Mouse (Mus musculus) left cerebral cortex, postnatal 4 days (tissue): ENCODE data around the gene Pnpla2. TPM values are rescaled to one million over a fixed set of nuclear protein-coding genes. Genes with fewer than 3 reads are reported as not detected.
A peak's percentile ranks its signal among the peaks of the same experiment; 100 is the strongest.
"Not testable (repeated sequence)": the region's sequence is repeated elsewhere in the genome, so short reads cannot be mapped to it uniquely, and the experiment has no call there.

Experiments used
- DNase-seq: peaks from one replicate; pipeline ENCODE4 v3.0.0-alpha.2; 2022
- intact Hi-C: fragments of 180-260 bp; cut with DNase I; formaldehyde crosslinking; loops from one replicate; pipeline ENCODE4 v1.15.1; 2025
- total RNA-seq, 2 experiments: library from RNA; stranded (reverse); gene quantifications; 2 replicates each; pipeline ENCODE4 v1.2.3; 2021

Gene Pnpla2
- total RNA-seq, 2 experiments from 2014 or later: 13.9 to 16.0 TPM

DNA sequence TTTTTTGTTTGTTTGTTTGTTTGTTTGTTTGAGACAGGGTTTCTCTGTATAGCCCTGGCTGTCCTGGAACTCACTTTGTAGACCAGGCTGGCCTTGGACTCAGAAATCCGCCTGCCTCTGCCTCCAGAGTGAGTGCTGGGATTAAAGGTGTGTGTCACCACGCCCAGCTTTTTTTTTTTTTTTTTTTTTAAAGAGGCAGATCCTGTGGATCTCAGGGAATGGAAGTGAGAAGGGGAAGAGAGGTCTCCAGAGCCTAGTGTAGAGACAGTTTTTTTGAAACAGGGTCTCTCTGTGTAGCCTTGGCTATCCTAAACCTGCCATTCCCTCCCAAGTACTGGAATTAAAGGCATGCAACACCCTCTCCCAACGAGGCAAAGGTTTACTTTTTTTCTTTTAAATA is 8.6 kb upstream of the Pnpla2 start:
- DNase-seq, intact Hi-C loops: not testable (repeated sequence)

DNA sequence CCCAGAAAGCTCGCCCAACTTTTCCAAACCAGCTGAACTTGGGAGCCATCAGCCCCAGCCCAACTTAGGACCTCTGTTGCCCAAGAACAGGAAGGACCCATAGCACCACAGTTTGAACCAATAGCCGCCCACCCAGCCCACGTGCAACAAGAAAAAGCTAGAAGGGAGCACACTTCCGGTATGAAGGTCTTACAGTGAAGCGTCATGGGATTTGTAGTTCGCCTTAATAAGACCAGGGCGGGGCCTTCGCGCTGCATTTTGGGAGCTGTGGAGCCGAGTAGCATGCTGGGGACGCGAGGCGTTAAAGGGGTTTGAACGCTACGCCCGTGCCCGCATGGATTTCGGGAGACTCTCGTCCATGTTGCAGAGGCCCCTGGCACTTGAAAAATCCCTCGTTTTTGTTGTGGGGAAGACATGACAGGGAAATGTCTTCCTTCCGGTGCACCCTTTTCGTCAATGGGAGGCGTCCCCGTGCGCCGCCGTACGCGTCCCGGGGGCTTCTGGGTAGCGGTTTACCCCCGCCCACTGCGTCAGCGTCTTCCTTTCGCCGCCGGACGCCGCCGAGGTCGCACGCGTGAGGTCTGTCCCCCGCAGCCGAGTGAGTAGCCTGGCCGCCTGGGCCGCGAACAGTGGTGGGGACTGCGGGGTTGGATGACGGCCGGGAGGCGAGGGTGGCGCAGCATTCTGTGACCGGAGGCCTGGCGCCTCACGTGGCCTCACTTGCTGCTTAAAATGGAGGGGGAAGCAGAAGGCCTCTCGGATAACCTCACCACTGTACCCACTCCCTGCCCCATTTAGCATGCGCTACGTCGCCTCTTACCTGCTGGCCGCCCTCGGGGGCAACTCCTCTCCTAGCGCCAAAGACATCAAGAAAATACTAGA is 7.6 kb upstream of the Pnpla2 start, which contains the start of gene Rplp2:
Gene Rplp2, plus strand, starts transcription at position 261 of the 882 bp plus-strand sequence.
- intact Hi-C loops: no loop called here
- peak; percentile 95 for DNase-seq

DNA sequence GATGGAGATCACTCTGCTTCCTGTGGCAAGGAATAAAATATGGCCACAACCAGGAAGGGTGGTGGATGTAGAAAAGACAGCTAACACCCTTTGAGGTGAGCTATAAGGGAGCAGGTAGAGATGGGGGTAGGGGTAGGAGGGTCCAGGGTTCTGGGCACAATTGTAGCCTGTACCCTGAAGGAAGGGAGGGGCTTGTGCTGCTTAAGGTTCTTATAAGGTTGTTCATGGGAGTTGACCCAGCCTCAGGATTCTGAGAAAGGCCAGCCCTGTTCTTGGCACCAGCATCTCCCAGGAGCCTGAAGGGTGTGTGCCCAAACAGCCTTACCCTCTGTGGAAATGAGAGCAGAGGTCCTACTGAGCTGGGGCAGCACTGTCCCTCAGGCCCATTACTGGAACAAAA is 3.1 kb upstream of the Pnpla2 start:
- intact Hi-C loops: no loop called here
- no peak for DNase-seq

DNA sequence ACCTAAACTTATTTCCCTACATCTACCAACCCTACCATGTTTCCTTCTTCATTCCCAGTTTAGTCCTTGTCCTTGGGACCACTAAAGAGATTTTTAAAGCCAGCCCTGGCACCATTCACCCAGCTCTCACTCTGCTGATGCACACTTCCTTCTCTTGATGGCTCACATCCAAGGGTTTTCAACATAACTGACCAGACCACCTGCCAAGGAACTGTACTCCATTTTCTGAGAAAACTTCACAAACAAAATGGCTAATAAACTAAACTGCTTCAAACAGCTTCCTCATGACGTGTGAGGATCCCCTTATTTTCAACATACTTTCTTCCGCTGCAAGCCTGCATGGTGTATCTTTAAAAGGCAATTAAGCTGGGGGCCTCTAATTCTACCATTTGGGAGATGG is 1.4 kb upstream of the Pnpla2 start:
- DNase-seq: no peak
- intact Hi-C loops: no loop called here

DNA sequence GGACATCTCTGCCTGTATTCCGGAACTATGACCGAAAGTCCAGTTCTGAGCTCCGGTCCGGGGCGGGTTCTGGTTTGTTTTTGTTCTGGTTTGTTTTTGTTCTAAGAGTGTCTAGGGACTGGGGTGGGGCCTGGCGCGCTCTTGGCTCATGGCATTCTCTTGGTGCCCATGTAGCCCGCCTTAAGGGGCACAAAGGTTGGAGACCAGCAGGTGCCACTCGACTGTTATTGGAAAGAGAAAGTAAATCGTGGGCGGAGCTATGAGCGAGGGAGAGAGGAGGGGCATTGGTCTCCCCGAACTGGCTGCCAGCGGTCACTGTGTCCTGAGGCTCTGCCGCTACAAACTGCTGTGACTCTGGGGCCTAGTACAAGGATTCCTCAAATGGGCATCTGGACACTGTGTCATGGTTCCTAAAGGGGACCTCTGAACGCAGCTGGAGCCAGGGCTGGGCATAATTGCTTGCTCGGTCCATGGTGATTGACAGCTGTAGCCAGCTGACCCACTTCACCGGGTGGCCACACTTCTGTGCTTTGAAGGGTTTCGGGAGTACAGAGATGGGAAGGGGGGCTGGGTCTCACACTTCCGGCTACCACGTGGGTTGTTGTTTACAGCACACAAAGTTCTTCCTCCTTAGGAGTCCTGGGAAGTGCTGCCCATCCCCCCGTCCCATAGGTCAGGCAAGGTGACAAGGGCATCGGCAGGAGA is 764 bp downstream of the Pnpla2 start:
- DNase-seq: no peak
- intact Hi-C loops: no loop called here

DNA sequence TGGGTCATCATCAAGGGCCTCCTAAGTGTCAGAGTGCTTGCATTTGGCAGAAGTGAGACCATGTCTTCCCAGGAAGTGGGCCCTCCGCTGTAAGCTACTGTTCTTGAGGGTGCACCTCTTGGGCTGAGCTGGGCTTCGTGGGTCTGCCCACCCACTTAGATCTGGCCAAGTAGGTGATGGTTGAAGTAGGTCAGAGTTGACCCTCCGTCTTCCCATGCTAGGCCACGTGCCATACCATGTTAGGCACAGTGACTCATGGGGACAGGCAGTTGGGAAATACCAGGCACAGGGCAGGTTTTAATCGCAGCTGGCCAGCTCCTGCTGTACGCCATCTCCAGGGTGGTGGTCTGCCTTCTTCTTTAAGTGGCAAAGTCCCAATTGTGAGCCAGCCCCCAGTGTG is 1.7 kb downstream of the Pnpla2 start:
- intact Hi-C loops: no loop called here
- no peak for DNase-seq

DNA sequence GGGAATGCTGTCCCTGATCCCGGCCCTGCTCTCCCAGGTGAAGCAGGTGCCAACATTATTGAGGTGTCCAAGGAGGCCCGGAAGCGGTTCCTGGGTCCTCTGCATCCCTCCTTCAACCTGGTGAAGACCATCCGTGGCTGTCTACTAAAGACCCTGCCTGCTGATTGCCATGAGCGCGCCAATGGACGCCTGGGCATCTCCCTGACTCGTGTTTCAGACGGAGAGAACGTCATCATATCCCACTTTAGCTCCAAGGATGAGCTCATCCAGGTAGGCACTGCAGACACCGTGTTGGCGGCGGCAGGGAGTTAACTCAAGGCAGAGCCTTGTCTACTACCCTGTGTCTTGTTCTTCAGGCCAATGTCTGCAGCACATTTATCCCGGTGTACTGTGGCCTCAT is 2.2 kb downstream of the Pnpla2 start:
- intact Hi-C loops: no loop called here
- no peak for DNase-seq

DNA sequence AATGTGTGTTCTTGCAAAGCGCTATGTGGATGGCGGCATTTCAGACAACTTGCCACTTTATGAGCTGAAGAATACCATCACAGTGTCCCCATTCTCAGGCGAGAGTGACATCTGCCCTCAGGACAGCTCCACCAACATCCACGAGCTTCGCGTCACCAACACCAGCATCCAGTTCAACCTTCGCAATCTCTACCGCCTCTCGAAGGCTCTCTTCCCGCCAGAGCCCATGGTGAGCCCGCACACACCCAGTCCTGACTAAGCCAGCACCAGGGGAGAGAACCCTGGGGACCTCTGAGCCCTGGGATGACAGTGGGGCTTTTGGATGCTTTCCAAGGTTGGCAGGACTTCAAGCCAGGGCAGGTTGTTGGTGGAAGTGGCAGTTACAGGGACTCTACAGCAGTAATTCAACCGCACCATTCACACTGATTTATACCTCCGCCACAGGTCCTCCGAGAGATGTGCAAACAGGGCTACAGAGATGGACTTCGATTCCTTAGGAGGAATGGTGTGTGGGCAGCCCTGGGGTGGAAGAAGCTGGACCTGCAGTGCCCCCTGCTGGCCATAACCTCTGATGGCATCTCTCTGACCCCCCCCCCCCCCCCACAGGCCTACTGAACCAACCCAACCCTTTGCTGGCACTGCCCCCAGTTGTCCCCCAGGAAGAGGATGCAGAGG is 3.1 kb downstream of the Pnpla2 start:
- intact Hi-C loops: no loop called here
- DNase-seq: no peak

DNA sequence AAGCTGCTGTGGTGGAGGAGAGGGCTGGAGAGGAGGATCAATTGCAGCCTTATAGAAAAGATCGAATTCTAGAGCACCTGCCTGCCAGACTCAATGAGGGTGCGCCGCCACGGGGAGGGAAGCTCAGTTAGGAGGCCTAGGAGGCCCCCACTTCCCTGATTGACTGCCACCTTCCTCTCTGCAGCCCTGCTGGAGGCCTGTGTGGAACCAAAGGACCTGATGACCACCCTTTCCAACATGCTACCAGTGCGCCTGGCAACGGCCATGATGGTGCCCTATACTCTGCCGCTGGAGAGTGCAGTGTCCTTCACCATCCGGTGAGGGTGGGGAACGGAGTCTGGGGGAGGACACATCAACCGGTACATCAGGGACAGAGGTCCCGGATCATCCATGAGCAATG is 3.7 kb downstream of the Pnpla2 start:
- no peak for DNase-seq
- intact Hi-C loops: no loop called here

DNA sequence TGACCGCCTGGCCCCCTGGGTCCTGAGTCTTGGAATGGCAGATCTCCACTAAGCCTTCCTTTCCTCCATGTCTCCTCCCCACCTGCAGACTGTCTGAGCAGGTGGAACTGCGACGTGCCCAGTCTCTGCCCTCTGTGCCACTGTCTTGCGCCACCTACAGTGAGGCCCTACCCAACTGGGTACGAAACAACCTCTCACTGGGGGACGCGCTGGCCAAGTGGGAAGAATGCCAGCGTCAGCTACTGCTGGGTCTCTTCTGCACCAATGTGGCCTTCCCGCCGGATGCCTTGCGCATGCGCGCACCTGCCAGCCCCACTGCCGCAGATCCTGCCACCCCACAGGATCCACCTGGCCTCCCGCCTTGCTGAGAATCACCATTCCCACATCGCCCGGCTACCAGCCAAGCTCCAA is 4.3 kb downstream of the Pnpla2 start:
- no peak for DNase-seq
- intact Hi-C loops: no loop called here

DNA sequence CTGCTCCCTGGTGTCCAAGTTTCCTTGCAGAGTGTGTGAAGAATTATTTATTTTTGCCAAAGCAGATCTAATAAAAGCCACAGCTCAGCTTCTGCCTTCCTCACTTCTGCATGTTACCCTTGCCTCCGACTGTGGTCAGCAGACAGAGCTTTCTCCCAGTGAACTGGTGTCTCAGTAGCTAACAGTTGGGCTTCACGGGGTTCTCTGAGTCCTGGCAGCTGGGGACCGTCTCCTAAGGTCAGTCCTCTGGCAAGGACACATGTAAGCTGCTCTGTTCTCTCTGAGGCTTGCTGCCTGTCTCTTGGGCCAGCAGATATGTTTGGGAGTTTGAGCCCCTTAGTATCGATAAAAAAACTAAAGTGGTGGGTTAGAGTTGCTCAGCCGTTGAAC is 5.0 kb downstream of the Pnpla2 start:
- intact Hi-C loops: no loop called here
- no peak for DNase-seq

DNA sequence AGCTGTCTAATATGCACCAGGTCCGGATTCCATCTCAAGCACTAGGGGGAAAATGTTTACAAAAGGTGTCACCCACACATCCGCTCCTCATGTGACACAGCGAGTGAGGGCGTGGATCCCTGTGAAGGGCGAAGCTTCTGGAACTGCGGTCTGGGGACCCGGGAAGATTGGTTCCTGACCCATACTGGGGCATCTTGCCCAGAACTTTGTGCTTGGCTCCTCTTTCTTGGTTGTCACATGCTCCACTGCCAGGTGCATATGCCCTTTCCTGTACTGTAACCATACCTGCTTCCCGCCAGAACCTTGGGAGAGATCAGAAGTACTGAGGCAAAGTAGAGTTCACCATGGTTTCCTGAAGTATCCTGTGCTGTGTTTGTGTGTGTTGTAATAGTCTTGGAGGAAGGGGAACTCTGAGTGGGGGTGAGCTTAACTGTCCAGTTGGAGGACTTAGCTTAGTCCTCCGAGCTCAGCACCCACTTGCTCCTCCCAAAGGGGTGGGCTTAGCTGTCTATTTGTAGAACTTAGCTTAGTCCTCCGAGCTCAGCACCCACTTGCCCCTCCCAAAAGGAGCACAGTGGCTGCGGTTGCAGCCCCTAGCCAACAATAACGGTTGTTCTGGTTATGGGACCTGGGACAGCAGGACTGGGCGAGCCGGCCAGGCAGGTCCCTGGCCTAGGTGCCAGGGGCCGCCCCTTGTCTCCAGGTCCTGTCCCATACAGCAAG is 5.6 kb downstream of the Pnpla2 start, which contains the start of gene Cracr2b:
Gene Cracr2b, plus strand, starts transcription at position 704 of the 723 bp plus-strand sequence.
- intact Hi-C loops: no loop called here
- no peak for DNase-seq

DNA sequence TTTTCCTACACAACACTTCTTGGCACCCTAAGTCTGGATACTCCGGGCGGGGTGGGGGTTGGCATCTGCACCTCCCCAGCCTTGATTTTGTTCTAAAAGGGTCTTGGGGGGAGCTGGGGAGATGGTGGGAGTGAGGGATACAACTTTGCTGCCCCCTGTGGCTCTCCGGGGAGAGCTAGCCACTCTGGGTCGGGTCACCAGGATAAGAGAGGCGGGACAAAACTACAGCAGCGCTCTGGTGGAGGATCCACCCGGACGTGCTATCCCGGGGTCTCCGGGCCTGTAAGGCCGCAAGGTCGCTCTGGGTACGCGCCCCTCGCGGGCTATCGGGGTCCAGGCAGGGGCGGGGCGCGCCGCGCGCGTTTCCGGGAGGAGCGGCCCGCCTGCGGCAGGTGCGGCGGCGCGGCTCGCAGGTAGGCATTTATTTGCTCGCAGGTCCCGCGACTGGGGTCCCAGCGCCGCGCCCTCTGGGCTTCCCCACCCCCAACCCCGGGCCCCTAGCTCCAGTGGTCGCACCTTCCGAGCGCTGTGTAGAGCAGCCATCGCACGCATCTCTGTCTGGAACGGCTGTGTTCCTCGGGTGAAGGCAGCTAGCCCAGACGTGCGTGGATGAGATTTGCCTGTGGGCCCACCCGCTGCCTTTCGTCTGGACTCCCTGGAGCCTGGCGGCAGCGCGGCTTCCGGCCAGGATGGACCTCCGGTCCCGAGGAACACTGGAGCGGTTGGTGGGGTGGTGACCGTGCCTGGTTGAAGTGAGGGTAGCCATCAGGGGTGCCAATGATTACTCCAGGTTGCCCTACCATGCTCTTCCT is 6.7 kb downstream of the Pnpla2 start:
- intact Hi-C loops: no loop called here
- no peak for DNase-seq

DNA sequence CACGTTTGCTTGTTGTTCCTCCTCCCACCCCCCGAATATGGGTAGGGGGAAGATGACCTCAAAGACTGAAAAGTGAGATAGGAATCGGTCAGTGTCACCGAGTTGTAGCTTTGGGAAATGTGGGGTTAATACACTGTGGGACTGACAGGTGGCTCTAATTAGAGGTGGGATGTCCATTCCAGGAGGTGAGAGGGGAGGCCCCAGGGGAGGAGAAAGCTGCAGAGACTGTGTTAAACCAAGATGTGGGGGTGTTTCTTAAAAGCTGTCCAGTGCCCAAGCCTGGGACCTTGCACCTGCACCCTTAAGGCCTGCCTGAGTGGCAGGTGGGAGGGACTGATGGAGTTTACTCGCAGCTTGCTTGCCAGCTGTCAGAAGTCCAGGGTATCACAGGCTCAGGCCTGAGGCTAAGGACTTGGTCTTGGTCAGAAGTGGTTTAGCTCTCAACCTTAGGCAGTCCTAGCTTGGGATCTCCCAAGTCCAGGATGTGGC is 7.4 kb downstream of the Pnpla2 start:
- no peak for DNase-seq
- intact Hi-C loops: no loop called here

DNA sequence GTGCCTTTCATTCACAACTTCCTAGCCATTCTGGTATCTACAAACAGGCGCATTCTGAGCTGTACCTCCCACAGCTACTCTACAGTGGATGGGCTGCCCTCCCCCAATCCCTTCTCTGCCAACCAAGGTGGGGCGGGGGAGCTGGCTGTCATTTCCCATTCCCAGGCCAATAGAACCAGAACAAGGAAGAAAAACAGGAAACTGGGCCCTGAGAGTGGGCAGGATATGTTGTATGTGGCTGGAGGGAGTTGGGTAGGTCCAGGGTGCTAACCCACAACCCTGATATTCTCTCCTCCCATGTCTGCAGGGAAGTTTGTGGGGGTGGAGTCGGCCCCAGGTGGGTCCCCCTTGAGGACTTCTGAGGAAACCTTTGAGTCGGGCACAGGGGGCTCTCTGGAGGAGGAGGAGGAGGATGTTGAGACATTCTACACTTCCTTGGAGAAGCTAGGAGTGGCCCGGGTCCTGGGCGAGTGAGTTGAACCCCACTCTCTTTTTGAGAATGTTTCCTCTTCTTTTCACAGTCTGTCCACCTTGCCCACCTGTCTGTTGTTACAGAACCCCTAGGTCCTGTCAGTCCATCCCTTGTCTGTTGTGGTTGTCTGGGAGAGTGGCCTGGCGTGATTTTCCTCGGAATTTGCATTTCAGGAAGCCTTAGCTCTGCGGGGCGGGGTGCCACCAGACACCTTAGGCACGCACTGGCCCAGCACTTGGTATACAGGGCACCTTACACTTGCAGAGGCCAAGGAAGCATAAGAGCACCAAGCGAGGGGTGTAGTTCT is 9.0 kb downstream of the Pnpla2 start:
- DNase-seq: no peak
- intact Hi-C loops: no loop called here

DNA sequence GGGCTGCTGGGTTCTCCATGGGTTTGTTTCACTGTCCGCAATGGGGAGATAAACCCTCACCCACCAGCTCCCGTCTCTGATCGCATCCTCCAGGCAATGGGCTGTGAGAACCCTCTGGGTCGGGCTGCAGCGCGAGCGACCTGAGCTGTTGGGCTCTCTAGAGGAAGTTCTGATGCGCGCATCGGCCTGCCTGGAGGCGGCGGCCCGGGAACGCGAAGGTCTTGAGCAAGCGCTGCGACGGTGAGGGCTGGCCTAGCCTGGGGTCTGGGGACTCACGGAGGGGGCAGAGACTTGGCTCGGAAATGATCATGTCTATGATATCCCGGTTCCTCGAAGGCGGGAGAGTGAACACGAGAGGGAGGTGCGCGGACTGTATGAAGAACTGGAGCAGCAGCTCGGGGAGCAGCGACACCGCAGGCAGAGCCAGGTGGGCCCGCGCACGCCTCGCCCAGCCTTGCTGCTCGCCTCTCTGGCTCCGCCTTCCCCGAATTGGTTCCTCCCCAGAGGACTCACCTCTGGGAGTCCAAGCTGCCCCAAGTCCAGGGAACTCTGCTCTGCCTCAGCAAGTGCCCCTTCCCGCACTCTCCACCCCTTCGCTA is 9.7 kb downstream of the Pnpla2 start:
- no peak for DNase-seq
- intact Hi-C loops: no loop called here

DNA sequence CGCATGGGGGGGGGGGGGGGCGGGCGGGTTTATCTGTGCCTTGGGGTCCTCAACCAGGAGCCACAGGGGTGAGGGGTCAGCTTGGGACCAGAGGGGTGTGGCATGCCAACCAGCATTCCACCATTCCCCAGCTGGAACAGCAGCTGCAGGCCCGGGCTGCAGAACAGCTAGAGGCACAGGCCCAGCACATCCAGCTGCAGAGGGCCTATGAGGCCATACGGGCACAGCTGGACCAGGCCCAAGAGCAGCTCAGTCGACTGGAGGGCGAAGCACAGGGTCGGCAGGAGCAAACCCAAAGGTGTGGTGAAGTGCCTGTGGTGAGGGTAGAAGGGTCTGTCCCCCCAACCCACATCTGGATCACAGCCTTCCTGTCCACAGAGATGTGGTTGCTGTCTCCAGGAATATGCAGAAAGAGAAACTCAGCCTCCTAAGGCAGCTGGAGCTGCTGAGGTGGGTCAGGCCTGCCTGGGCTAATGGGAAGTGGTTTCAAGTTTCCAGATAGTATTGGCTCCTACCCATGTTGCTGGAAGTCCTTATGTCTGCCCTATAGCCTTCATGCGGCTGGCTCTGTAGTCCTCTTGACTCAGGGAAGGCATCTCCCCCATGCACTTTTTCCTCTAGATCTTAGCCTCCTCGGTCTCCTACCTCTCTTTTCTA is 10.5 kb downstream of the Pnpla2 start:
- DNase-seq: no peak
- intact Hi-C loops: no loop called here

DNA sequence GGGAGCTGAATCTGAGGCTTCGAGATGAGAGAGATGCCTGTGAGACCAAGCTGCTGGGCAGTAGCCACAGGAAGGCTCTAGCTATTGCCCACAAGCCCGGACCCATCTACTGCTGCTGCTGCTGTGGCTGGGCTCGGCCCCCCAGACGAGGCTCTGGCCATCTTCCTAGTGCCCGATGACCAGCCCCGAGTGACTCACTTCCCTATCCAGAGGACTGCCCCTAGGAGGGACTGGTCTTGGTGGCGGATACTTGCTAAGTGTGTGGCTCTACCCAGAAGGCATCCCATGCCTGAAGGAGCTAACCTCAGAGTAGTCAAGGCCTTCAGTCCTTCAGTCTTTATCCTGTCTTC is 11.0 kb downstream of the Pnpla2 start:
- intact Hi-C loops: no loop called here
- DNase-seq: no peak
